Mouse (Mus musculus) spleen, adult 2 months (tissue): ENCODE data around the gene Ppp4r4. TPM values are rescaled to one million over a fixed set of nuclear protein-coding genes. Genes with fewer than 3 reads are reported as not detected.

Experiments
- DNase-seq, 2 experiments: peaks; one replicate each; pipeline versions ENCODE4 v3.0.0 to v3.0.0-alpha.2; 2012 to 2021; ENCODE audit warnings: low spot score in 2 of 2, low read depth in 1 of 2
- H3K27ac ChIP-seq: fragments of 200-500 bp; 2 replicates; pipeline ENCODE4 v1.5.1; 2012; ENCODE audit warnings: low read length, inconsistent platforms; ENCODE audit not compliant: insufficient read depth
- H3K27me3 ChIP-seq: fragments of 200-500 bp; 2 replicates; pipeline ENCODE4 v1.6.1; 2012; ENCODE audit warnings: mild to moderate bottlenecking, moderate library complexity, low read length, inconsistent platforms; ENCODE audit not compliant: control insufficient read depth, insufficient read depth
- H3K36me3 ChIP-seq: fragments of 200-500 bp; 2 replicates; pipeline ENCODE4 v1.6.1; 2012; ENCODE audit warnings: mild to moderate bottlenecking, low read length, inconsistent platforms; ENCODE audit not compliant: control insufficient read depth, insufficient read depth
- H3K4me1 ChIP-seq: fragments of 200-500 bp; 2 replicates; pipeline ENCODE4 v1.6.1; 2011; ENCODE audit warnings: inconsistent platforms; ENCODE audit not compliant: control insufficient read depth, insufficient read depth, insufficient read length
- H3K4me3 ChIP-seq: fragments of 200-500 bp; 2 replicates; pipeline ENCODE4 v1.5.1; 2011; ENCODE audit warnings: mild to moderate bottlenecking, inconsistent platforms; ENCODE audit not compliant: insufficient read depth, insufficient read length; ENCODE audit errors: extremely low read depth
- CTCF ChIP-seq: fragments of 200-500 bp; IDR thresholded peaks from 2 replicates; pipeline ENCODE4 v1.5.1; 2011; ENCODE audit warnings: mild to moderate bottlenecking, inconsistent platforms; ENCODE audit not compliant: insufficient read depth, insufficient read length, insufficient replicate concordance; ENCODE audit errors: extremely low read depth
- POLR2A ChIP-seq: fragments of 200-500 bp; IDR thresholded peaks from 2 replicates; pipeline ENCODE4 v1.6.1; 2011; ENCODE audit warnings: low read depth, low read length, inconsistent platforms
- WGBS: fragments of 180-500 bp; shearing (Covaris S2); methylation state at CpG from one replicate; pipeline ENCODE4 v1.1.7; 2018; 5-methylcytosine and 5-hydroxymethylcytosine counted together
- polyA plus RNA-seq: library from polyadenylated mRNA; depleted of rRNA; stranded (reverse); fragments of >200 nt; gene quantifications from 2 replicates; pipeline ENCODE4 v1.2.3, GENCODE M21; 2012

Gene Ppp4r4
- polyA plus RNA-seq, 1 experiment: 0.08 TPM

DNA sequence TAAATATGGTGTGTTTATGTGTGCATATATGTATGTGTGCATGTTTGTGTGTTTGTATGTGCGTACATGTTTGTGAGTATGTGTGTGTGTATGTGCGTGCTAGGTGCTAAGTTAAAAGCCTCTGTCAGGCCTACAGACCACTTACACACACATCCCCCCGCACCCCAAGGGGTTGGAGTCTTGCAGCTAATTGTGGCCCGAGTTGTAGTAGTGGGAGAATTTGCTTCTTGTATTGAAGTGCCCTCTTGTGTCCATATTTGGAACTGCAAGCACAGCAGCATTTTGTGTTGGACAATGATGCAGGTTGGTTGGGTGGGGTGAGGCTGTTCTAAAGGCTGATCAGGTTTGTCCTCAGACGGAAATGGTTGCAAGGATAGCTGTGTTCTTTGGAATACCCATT lies 39.3 kb upstream of the Ppp4r4 start:
- 32% methylated on average over 5 of the region's 5 CpGs for WGBS
- Histone ChIP-seq H3K4me1 (no peaks in the 10 kb centered on the region), H3K27me3 (no peaks in the 10 kb centered on the region), H3K36me3 (no peaks in the 10 kb centered on the region), H3K27ac (no peak overlapping the region), H3K4me3 (no peak overlapping the region)
- TF ChIP-seq CTCF (peak; percentile 67; the same call in 1 of the 2 replicates), POLR2A (no peak)
- DNase-seq: peak; percentile 61 to 63

DNA sequence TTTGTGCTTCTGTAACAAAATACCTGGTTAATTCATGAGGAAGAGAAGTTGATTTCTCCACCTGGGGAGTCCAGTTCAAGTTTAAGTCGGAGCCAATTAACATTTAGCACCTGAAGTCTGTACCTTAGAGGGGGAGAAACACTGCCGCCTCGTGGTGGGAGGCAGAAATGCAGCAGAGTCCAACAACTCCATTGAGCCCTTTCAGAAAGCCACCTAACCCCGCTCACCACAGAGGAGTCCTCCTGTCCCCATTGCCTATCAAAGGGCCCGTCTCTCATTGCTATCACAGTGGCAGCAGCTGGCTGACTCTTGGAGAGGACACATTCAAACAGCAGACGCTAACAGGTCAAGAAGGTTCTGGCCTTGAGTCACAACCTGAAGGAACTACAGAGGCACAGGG lies 37.6 kb upstream of the Ppp4r4 start:
- TF ChIP-seq CTCF: peak; percentile 75; the same call in 1 of the 2 replicates
- TF ChIP-seq POLR2A: no peak
- no peaks in the 10 kb centered on the region for H3K27me3 ChIP-seq
- peak; percentile 18 to 50 for DNase-seq
- H3K4me3 ChIP-seq: no peak overlapping the region
- 19% methylated on average over 6 of the region's 6 CpGs for WGBS
- H3K27ac ChIP-seq: no peak overlapping the region
- H3K36me3 ChIP-seq: no peaks in the 10 kb centered on the region
- H3K4me1 ChIP-seq: no peaks in the 10 kb centered on the region

DNA sequence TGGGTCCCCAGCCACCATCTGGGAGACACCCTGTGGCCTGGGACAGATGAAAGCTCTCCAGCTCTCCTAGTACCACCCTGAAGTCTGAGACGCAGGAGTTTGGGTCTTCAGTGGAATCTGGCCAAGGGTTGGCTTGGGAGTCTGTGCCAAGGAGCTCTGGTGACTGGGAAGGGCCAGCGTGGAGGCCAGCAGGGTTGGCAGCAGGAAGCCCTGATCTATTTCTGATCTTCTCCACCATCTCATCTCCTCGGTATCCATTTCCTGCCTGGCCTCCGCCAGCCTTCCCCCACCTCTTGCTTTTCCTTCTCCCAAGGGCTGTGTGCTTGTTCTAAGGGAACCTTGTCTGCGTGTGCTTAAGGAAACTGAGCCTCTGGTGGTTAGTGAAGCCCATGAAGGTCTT lies 33.3 kb upstream of the Ppp4r4 start:
- Histone ChIP-seq H3K4me1 (no peaks in the 10 kb centered on the region), H3K4me3 (no peak overlapping the region), H3K27ac (no peak overlapping the region), H3K27me3 (no peaks in the 10 kb centered on the region), H3K36me3 (no peaks in the 10 kb centered on the region)
- TF ChIP-seq POLR2A (no peak), CTCF (no peak)
- DNase-seq: no peak
- 49% methylated on average over 5 of the region's 5 CpGs for WGBS

DNA sequence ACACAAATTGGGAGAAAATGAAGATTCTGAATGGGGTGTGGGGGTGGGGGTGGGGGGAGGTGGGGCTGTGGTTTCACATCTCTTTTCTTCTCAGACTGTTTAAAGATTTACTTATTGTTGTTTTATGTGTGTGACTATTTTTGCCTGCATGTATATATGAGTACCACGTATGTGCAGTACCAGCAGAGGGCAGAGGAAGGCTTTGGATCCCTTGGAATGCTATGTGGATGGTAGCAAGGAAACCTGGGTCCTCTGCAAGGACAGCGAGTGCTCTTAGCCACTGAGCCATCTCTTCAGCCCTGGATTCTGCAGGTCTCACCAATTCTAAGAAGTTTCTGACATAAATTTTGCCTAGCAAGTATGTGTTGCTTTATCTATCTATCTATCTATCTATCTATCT lies 32.8 kb upstream of the Ppp4r4 start:
- WGBS: 71% methylated on average over 2 of the region's 2 CpGs
- DNase-seq: no peak
- no peaks in the 10 kb centered on the region for H3K27me3 ChIP-seq
- no peaks in the 10 kb centered on the region for H3K36me3 ChIP-seq
- no peak overlapping the region for H3K4me3 ChIP-seq
- no peak overlapping the region for H3K27ac ChIP-seq
- no peaks in the 10 kb centered on the region for H3K4me1 ChIP-seq
- TF ChIP-seq POLR2A (no peak), CTCF (no peak)

DNA sequence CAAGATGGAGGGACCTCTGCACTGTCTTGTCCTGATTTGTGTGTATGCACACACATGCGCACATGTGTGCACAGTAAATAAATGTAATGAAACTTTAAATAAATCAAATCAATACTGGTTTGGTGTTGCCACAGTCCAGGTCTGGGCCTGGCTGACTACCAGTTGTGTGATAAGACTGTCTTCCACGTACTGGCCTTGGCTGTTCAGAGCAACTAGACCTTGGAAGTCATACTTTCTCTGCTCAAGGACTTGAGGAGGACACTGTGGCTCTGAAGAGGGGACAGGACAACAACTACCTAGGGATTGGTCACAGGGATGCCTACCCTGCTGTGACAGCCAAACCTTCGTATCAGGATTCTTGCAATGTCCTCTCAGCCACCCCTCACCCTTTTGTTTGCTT lies 28.8 kb upstream of the Ppp4r4 start:
- no peaks in the 10 kb centered on the region for H3K36me3 ChIP-seq
- no peak for DNase-seq
- TF ChIP-seq CTCF: no peak
- no peak for TF ChIP-seq POLR2A
- no peak overlapping the region for H3K4me3 ChIP-seq
- 82% methylated on average over 3 of the region's 3 CpGs for WGBS
- H3K4me1 ChIP-seq: no peaks in the 10 kb centered on the region
- no peak overlapping the region for H3K27ac ChIP-seq
- H3K27me3 ChIP-seq: no peaks in the 10 kb centered on the region

DNA sequence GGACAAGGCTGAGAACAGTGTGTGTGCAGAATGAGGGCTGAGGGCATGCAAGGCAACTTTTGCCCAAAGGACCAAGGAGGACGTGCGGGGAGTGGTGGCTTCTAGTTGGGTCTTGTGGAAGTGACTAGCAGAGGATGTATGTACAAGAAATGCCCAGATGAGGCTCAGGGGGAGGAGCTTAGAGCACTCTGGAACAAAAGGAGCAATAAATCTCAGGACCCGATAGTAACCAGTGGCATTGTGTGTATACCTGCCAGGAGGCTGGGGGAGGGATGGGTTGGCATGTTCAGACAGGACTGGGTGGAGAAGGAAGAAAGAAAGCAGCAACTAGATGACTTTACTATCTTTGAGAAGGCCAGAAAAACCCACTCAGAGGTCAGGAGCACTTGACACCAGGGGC lies 27.7 kb upstream of the Ppp4r4 start:
- 68% methylated on average over 3 of the region's 3 CpGs for WGBS
- H3K27ac ChIP-seq: no peak overlapping the region
- H3K27me3 ChIP-seq: no peaks in the 10 kb centered on the region
- DNase-seq: no peak
- TF ChIP-seq POLR2A: no peak
- TF ChIP-seq CTCF: no peak
- no peak overlapping the region for H3K4me3 ChIP-seq
- H3K4me1 ChIP-seq: no peaks in the 10 kb centered on the region
- H3K36me3 ChIP-seq: no peaks in the 10 kb centered on the region

DNA sequence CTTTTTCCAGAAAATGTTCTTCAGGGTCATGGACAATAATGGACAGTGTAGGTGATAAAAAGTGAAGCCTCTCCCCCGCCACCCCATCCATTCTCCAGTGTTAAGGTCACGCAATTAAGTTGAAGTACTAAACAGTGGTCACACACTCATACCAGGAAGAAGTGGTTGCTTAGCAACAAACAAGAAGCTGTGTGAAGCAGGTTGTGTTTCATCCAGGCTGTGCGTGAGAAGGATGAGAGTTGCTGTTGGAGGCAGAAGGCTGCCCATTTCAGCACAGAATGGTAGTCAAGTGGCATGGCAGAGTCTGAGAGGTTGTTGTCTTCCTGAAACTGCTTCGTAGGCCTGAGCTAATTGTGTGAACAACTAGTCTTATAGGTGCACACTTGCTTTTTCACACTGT lies 23.7 kb upstream of the Ppp4r4 start:
- no peaks in the 10 kb centered on the region for H3K4me1 ChIP-seq
- H3K27ac ChIP-seq: no peak overlapping the region
- no peak for DNase-seq
- TF ChIP-seq POLR2A: no peak
- TF ChIP-seq CTCF: no peak
- no peaks in the 10 kb centered on the region for H3K36me3 ChIP-seq
- 70% methylated on average over 4 of the region's 4 CpGs for WGBS
- H3K4me3 ChIP-seq: no peak overlapping the region
- H3K27me3 ChIP-seq: no peaks in the 10 kb centered on the region
